Mouse (Mus musculus): Measurements from ENCODE around the gene A730049H05Rik.

Gene A730049H05Rik

GRCm38 (mm10) chr6:92829148-92829547 lies 12.9 kb downstream of the A730049H05Rik start:
- DNase-seq = no peak

- DNase-seq = no peak
These were observed 14.8 kb downstream of the A730049H05Rik start for GRCm38 (mm10) chr6:92831106-92831505.

GRCm38 (mm10) chr6:92842000-92842399 lies 25.7 kb downstream of the A730049H05Rik start:
- DNase-seq = no peak

GRCm38 (mm10) chr6:92843474-92843873 lies 27.2 kb downstream of the A730049H05Rik start:
- DNase-seq = no peak

GRCm38 (mm10) chr6:92845898-92846297 lies 29.6 kb downstream of the A730049H05Rik start:
- DNase-seq = no peak

- no peak for DNase-seq
These were observed 30.3 kb downstream of the A730049H05Rik start for GRCm38 (mm10) chr6:92846614-92847013.

GRCm38 (mm10) chr6:92849208-92849607 lies 32.9 kb downstream of the A730049H05Rik start:
- no peak for DNase-seq

GRCm38 (mm10) chr6:92850250-92850649 lies 34.0 kb downstream of the A730049H05Rik start:
- peak; percentile 10 to 17 for DNase-seq

- DNase-seq = no peak
These were observed 38.6 kb downstream of the A730049H05Rik start for GRCm38 (mm10) chr6:92854873-92855272.

- DNase-seq = no peak
These were observed 41.5 kb downstream of the A730049H05Rik start for GRCm38 (mm10) chr6:92857761-92858160.

- DNase-seq = no peak
These were observed 42.6 kb downstream of the A730049H05Rik start for GRCm38 (mm10) chr6:92858721-92859510.

GRCm38 (mm10) chr6:92860285-92860912 lies 44.1 kb downstream of the A730049H05Rik start:
- no peak for DNase-seq

GRCm38 (mm10) chr6:92862599-92862998 lies 46.3 kb downstream of the A730049H05Rik start:
- no peak for DNase-seq

GRCm38 (mm10) chr6:92869089-92869581 lies 52.9 kb downstream of the A730049H05Rik start, which contains the start of gene Gm15737:
Gm15737 (plus strand) TSS chr6:92869357.
- DNase-seq = no peak

- DNase-seq = no peak
These were observed 53.4 kb downstream of the A730049H05Rik start for GRCm38 (mm10) chr6:92869582-92870219.

- DNase-seq = no peak
These were observed 55.5 kb downstream of the A730049H05Rik start for GRCm38 (mm10) chr6:92871813-92872212.

GRCm38 (mm10) chr6:92872766-92873165 lies 56.5 kb downstream of the A730049H05Rik start:
- DNase-seq = no peak

- DNase-seq = peak in 1 of 2 experiments; percentile 7
These were observed 58.6 kb downstream of the A730049H05Rik start for GRCm38 (mm10) chr6:92874854-92875253.

- no peak for DNase-seq
These were observed 59.1 kb downstream of the A730049H05Rik start for GRCm38 (mm10) chr6:92875340-92875739.

GRCm38 (mm10) chr6:92876121-92876520 lies 59.8 kb downstream of the A730049H05Rik start:
- DNase-seq = no peak

GRCm38 (mm10) chr6:92877236-92877635 lies 61.0 kb downstream of the A730049H05Rik start:
- no peak for DNase-seq

GRCm38 (mm10) chr6:92878771-92879170 lies 62.5 kb downstream of the A730049H05Rik start:
- DNase-seq = no peak

- no peak for DNase-seq
These were observed 63.5 kb downstream of the A730049H05Rik start for GRCm38 (mm10) chr6:92879700-92880265.

Data from cerebellum, postnatal 25 days (tissue).